Mouse (Mus musculus) kidney, postnatal 0 days (tissue): Measurements from ENCODE around the gene Spint5. TPM values are rescaled to one million over a fixed set of nuclear protein-coding genes. Genes with fewer than 3 reads are reported as not detected.
A peak's percentile ranks its signal among the peaks of the same experiment; 100 is the strongest.

Experiments
- ATAC-seq: fragments of 200-750 bp; cut with Nextera tagmentation; replicated peaks from 2 replicates; pipeline ENCODE4 v1.8.0; 2017; ENCODE audit warnings: low read depth, moderate number of reproducible peaks, moderate TSS enrichment, moderate library complexity; ENCODE audit not compliant: low FRiP score
- DNase-seq: peaks from one replicate; pipeline ENCODE4 v3.0.0-alpha.2; 2016; ENCODE audit warnings: low spot score
- H3K27ac ChIP-seq: fragments of 300-500 bp; sonication (generic); 2 replicates; pipeline ENCODE4 v1.5.1; 2014; ENCODE audit warnings: mild to moderate bottlenecking
- H3K27me3 ChIP-seq: fragments of 300-500 bp; sonication (generic); 2 replicates; pipeline ENCODE4 v1.6.1; 2014; ENCODE audit warnings: low read length, mixed read lengths; ENCODE audit not compliant: insufficient read depth
- H3K36me3 ChIP-seq: fragments of 300-500 bp; sonication (generic); 2 replicates; pipeline ENCODE4 v1.6.1; 2014; ENCODE audit warnings: low read length, mixed read lengths; ENCODE audit not compliant: insufficient read depth
- H3K4me1 ChIP-seq: fragments of 300-500 bp; sonication (generic); replicated peaks from 2 replicates; pipeline ENCODE4 v1.6.1; 2014; ENCODE audit warnings: antibody characterized with exemption, low read length, mixed read lengths; ENCODE audit not compliant: insufficient read depth
- H3K4me2 ChIP-seq: fragments of 300-500 bp; sonication (generic); 2 replicates; pipeline ENCODE4 v1.6.1; 2014; ENCODE audit warnings: mild to moderate bottlenecking, low read length, moderate library complexity, mixed read lengths
- H3K4me3 ChIP-seq: fragments of 300-500 bp; sonication (generic); replicated peaks from 2 replicates; pipeline ENCODE4 v1.5.1; 2014; ENCODE audit warnings: low read depth, low read length
- H3K9ac ChIP-seq: fragments of 300-500 bp; sonication (generic); 2 replicates; pipeline ENCODE4 v1.6.1; 2014; ENCODE audit warnings: low read depth, low read length
- H3K9me3 ChIP-seq: fragments of 300-500 bp; sonication (generic); replicated peaks from 2 replicates; pipeline ENCODE4 v1.6.1; 2016; ENCODE audit warnings: low read length, inconsistent platforms, mixed read lengths
- CTCF ChIP-seq: IDR thresholded peaks from 2 replicates; pipeline ENCODE4 v1.5.1; 2016; ENCODE audit warnings: antibody characterized with exemption, low read depth, mild to moderate bottlenecking, moderate library complexity
- WGBS: fragments of 180-500 bp; shearing (Covaris S2); extraction: QIAGEN DNeasy Blood & Tissue Kit; methylation state at CpG from one replicate; pipeline ENCODE4 v1.1.7; 2014; 5-methylcytosine and 5-hydroxymethylcytosine counted together
- polyA plus RNA-seq: library from polyadenylated mRNA; unstranded; fragments of >200 nt; fragmentation: Nextera tagmentation; extraction: Ambion mirVana; gene quantifications from 2 replicates; pipeline ENCODE4 v1.2.1, GENCODE M21; 2015

The Spint5 gene
- not detected in 2 replicates for polyA plus RNA-seq

DNA sequence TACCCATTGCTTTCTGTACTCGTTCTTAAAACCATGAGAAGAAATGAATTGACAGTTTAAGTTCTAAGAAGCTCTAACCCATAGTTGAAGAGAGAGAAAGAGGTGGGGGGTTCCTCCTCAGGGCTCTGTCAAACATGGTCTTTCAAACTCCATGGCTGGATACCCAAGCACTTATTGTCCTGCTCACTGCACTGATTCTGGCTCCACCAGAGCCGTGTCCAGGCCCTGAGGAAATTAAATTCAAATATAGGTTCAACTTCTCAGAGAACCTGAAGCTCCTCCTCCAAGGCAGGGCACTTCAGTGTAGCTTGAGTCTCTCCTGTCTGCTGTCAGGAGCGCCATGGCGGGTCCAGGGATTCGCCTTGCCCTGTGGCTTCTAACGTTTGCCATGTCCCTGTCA lies at the start of gene Spint5:
TSS of gene Spint5 (plus strand) at position 301 of the 400 bp plus-strand sequence.
- H3K4me1 ChIP-seq: no peaks in the 10 kb centered on the region
- WGBS: 75% methylated on average over 6 of the region's 6 CpGs
- TF ChIP-seq CTCF: no peak
- no peak within 1 kb of the TSS for H3K4me2 ChIP-seq
- no peaks in the 10 kb centered on the region for H3K27me3 ChIP-seq
- no peak for ATAC-seq
- no peaks in the 10 kb centered on the region for H3K9me3 ChIP-seq
- no peak within 1 kb of the TSS for H3K4me3 ChIP-seq
- no peak for DNase-seq
- H3K9ac ChIP-seq: no peak within 1 kb of the TSS
- H3K36me3 ChIP-seq: no peaks in the 10 kb centered on the region
- no peak within 1 kb of the TSS for H3K27ac ChIP-seq

DNA sequence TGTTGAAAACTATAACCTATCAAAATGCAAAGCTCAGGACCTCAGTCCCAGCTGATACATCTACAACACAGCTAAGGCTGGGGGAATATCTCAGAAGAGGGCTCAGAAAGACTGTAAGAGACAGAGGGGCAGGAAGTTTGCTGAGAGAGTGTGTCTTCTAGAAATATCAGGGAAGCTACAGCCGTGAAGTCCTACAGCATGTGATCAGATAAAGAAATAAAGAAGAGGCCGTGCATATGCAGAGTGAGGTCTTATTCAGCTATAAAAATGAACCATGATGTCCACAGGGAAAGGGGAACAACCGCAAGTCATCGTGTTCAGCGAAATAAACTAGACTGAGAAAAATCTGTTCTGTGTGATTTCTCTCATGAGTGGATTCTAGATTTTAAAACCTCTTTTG lies 44.8 kb upstream of the Spint5 start:
- Histone ChIP-seq H3K36me3 (no peaks in the 10 kb centered on the region), H3K4me2 (no peak overlapping the region), H3K4me3 (no peak overlapping the region), H3K9me3 (no peaks in the 10 kb centered on the region), H3K4me1 (no peaks in the 10 kb centered on the region), H3K27me3 (no peaks in the 10 kb centered on the region), H3K27ac (no peak overlapping the region), H3K9ac (no peak overlapping the region)
- DNase-seq (no peak), ATAC-seq (no peak)
- 73% methylated on average over 5 of the region's 5 CpGs for WGBS
- TF ChIP-seq CTCF: no peak

DNA sequence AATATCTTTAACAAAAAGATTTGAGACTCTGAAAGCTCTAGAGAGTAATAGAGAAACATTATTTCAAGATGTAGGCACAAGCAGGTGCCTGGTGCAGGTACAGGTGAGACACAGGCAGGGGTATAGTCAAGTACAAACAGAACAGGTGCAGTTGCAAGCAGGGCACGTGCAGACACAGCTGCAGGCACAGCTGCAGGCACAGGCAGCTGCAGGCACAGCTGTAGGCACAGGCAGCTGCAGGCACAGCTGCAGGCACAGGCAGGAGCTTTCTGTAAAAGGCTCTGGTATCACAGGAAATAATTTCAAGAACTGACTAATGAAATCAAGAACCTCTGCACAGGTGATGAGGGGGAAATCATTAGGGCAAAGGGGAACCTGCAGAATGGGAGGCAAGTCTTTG lies 44.2 kb upstream of the Spint5 start:
- no peak for TF ChIP-seq CTCF
- no peaks in the 10 kb centered on the region for H3K9me3 ChIP-seq

GRCm38 (mm10) chr2:164673987-164674386 lies 41.1 kb upstream of the Spint5 start, which contains the start of gene Wfdc11:
TSS of gene Wfdc11 (minus strand) at chr2:164674087.
- H3K27ac ChIP-seq: no peak within 1 kb of the TSS
- no peak for TF ChIP-seq CTCF
- H3K9me3 ChIP-seq: no peaks in the 10 kb centered on the region
- H3K4me2 ChIP-seq: no peak within 1 kb of the TSS
- 58% methylated on average over 7 of the region's 7 CpGs for WGBS
- no peak for ATAC-seq
- H3K27me3 ChIP-seq: no peaks in the 10 kb centered on the region
- no peaks in the 10 kb centered on the region for H3K4me1 ChIP-seq
- no peaks in the 10 kb centered on the region for H3K36me3 ChIP-seq
- H3K9ac ChIP-seq: no peak within 1 kb of the TSS
- no peak within 1 kb of the TSS for H3K4me3 ChIP-seq
- no peak for DNase-seq

More for the DNA sequence above, 44.2 kb upstream of the Spint5 start:
- no peak overlapping the region for H3K27ac ChIP-seq
- WGBS: 15% methylated on average over 1 of the region's 1 CpGs
- H3K4me2 ChIP-seq: no peak overlapping the region
- no peak overlapping the region for H3K4me3 ChIP-seq
- no peak for ATAC-seq
- H3K36me3 ChIP-seq: no peaks in the 10 kb centered on the region
- no peak for DNase-seq
- H3K4me1 ChIP-seq: no peaks in the 10 kb centered on the region
- no peak overlapping the region for H3K9ac ChIP-seq
- no peaks in the 10 kb centered on the region for H3K27me3 ChIP-seq

DNA sequence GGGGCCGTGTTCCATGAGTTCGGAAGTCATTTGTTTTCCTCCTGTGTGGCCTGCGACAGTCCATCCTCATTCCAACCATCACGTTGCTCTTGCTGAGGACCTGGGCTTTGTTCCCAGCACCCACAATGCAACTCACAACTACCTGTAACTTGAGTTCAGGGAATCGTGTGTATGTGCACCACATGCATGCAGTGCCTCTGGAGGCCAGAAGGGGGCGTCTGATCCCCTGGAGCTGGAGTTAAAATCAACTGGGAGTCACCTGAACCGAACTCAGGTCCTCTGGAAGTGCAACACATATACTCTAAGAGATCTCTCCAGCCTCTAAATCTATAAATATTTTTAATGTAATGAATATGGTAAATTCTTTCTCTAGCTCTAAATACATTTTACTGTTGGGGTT lies 39.0 kb upstream of the Spint5 start:
- peak; percentile 28; the same call in 1 of the 2 replicates for TF ChIP-seq CTCF
- DNase-seq (no peak), ATAC-seq (no peak)
- Histone ChIP-seq H3K9ac (no peak overlapping the region), H3K4me3 (no peak overlapping the region), H3K27ac (no peak overlapping the region), H3K4me1 (no peaks in the 10 kb centered on the region), H3K27me3 (no peaks in the 10 kb centered on the region), H3K4me2 (no peak overlapping the region), H3K9me3 (no peaks in the 10 kb centered on the region), H3K36me3 (no peaks in the 10 kb centered on the region)
- 80% methylated on average over 7 of the region's 7 CpGs for WGBS

- no peak overlapping the region for H3K4me2 ChIP-seq
- no peaks in the 10 kb centered on the region for H3K27me3 ChIP-seq
- DNase-seq: no peak
- H3K9me3 ChIP-seq: no peaks in the 10 kb centered on the region
- no peak overlapping the region for H3K4me3 ChIP-seq
- H3K4me1 ChIP-seq: no peaks in the 10 kb centered on the region
- TF ChIP-seq CTCF: no peak
- no peak for ATAC-seq
- WGBS: 69% methylated on average over 16 of the region's 16 CpGs
- H3K27ac ChIP-seq: no peak overlapping the region
- H3K36me3 ChIP-seq: no peaks in the 10 kb centered on the region
- H3K9ac ChIP-seq: no peak overlapping the region
Observed at GRCm38 (mm10) chr2:164676916-164677685, 38.0 kb upstream of the Spint5 start.
